Comparison of ENCODE assay signal across 22 mouse cellular contexts in genomic region chr2:139932211-139932610, GRCm38 (mm10).
DNase-seq lines count a peak whose midpoint lies in the region; ATAC-seq lines count a peak whose summit lies in the region.
"Had no signal": no experiment of that assay in that cellular context is flagged by ENCODE, and none has a peak within 500 bp of the region (broad histone marks: within the 10 kb centered on the region; RNA-seq: fewer than 3 reads in every experiment).

No protein-coding gene starts in this region.

- H3K4me1 ChIP-seq in embryonic facial prominence, embryonic 14.5 days (ENCODE audit: control insufficient read depth, insufficient read depth, low read length) = peaks cover 15% of the 10 kb centered on the region; the same call in 1 of the 2 replicates
- H3K4me1 ChIP-seq in embryonic facial prominence, embryonic 10.5 days = peaks cover 17% of the 10 kb centered on the region

- DNase-seq in embryonic facial prominence, embryonic 14.5 days (ENCODE audit: low spot score) = peak; percentile 44
- DNase-seq in embryonic facial prominence, embryonic 10.5 days (ENCODE audit: low spot score) = no peak
- DNase-seq in gastrocnemius, postnatal 14 days = peak; percentile 8
- no peak for DNase-seq in gastrocnemius, postnatal 36 days
- DNase-seq in heart, adult 11 months = peak; percentile 70
- DNase-seq in heart, postnatal 14 days = no peak
- peak; percentile 16 for DNase-seq in skeletal muscle tissue, adult 2 months (ENCODE audit: low read depth, low spot score)
- no peak for DNase-seq in thymus, adult 18-20 months
- DNase-seq: adrenal gland, adult 2 months; adrenal gland, adult 8-10 months; adrenal gland, postnatal 10 days; adrenal gland, postnatal 14 days; adrenal gland, postnatal 25 days; adrenal gland, postnatal 36 days; B cell, adult 2 months; cerebellum, adult 11 months; cerebellum, adult 11-12 months had no signal

- no peak overlapping the region for H3K4me3 ChIP-seq in embryonic facial prominence, embryonic 14.5 days (ENCODE audit: low read depth, low read length)
- H3K4me3 ChIP-seq in embryonic facial prominence, embryonic 10.5 days = no peak overlapping the region

- intact Hi-C loops in gastrocnemius, postnatal 14 days (cut with DNase I; ENCODE audit: low total_unique reads) = no loop called here
- intact Hi-C loops in gastrocnemius, postnatal 36 days (cut with DNase I) = no loop called here
- intact Hi-C loops in heart, postnatal 14 days (cut with DNase I) = no loop called here

- no peaks in the 10 kb centered on the region for H3K36me3 ChIP-seq in embryonic facial prominence, embryonic 14.5 days (ENCODE audit: control insufficient read depth, insufficient read depth, low read length)
- H3K36me3 ChIP-seq in embryonic facial prominence, embryonic 10.5 days (replicated peaks) = no peaks in the 10 kb centered on the region; the same call in 1 of the 2 replicates

- H3K27ac ChIP-seq in embryonic facial prominence, embryonic 14.5 days (replicated peaks; ENCODE audit: low read depth, low read length) = no peak overlapping the region
- H3K27ac ChIP-seq in embryonic facial prominence, embryonic 10.5 days (replicated peaks) = no peak overlapping the region

- no peaks in the 10 kb centered on the region for H3K9me3 ChIP-seq in embryonic facial prominence, embryonic 14.5 days (ENCODE audit: control insufficient read depth, low read length)
- no peaks in the 10 kb centered on the region for H3K9me3 ChIP-seq in embryonic facial prominence, embryonic 10.5 days
- H3K9me3 ChIP-seq: G1E had no signal

- WGBS in embryonic facial prominence, embryonic 14.5 days = 58% methylated on average over 2 of the region's 2 CpGs
- WGBS in embryonic facial prominence, embryonic 10.5 days = 85% methylated on average over 2 of the region's 2 CpGs

- H3K4me2 ChIP-seq in embryonic facial prominence, embryonic 14.5 days (ENCODE audit: low read depth, low read length) = no peak overlapping the region

- ATAC-seq in embryonic facial prominence, embryonic 14.5 days (ENCODE audit: low read depth) = peak; percentile 75; the same call in 1 of the 2 replicates
- ATAC-seq: activated CD4-positive, CD25-positive, alpha-beta regulatory T cell, adult 4 months; CD4-positive, CD25-positive, alpha-beta regulatory T cell, adult 4 months; Patski had no signal

- no peak overlapping the region for H3K9ac ChIP-seq in embryonic facial prominence, embryonic 14.5 days (ENCODE audit: low read depth, low read length)

- H3K27me3 ChIP-seq in embryonic facial prominence, embryonic 14.5 days (replicated peaks; ENCODE audit: control insufficient read depth, insufficient read depth, low read length) = no peaks in the 10 kb centered on the region
- H3K27me3 ChIP-seq in embryonic facial prominence, embryonic 10.5 days (replicated peaks; ENCODE audit: low read depth, poor library complexity, severe bottlenecking) = no peaks in the 10 kb centered on the region
- H3K27me3 ChIP-seq: CH12.LX, Patski had no signal

Comparison
In these comparisons a context has a peak if more than half of its experiments do, and no peak if none do; other contexts are left out.
1. DNase-seq: peak in embryonic facial prominence, embryonic 14.5 days (single experiment), gastrocnemius, postnatal 14 days (single experiment), heart, adult 11 months (single experiment) and skeletal muscle tissue, adult 2 months (single experiment); none in embryonic facial prominence, embryonic 10.5 days (single experiment), gastrocnemius, postnatal 36 days (0 of 2), heart, postnatal 14 days (0 of 2) and thymus, adult 18-20 months (0 of 2).